Mouse (Mus musculus): Measurements from ENCODE around the gene Gm5798. TPM values are rescaled to one million over a fixed set of nuclear protein-coding genes. Genes with fewer than 3 reads are reported as not detected.
"Not testable (repeated sequence)": the region's sequence is repeated elsewhere in the genome, so short reads cannot be mapped to it uniquely, and the experiment has no call there.

Gene Gm5798
- not detected in 2 replicates for polyA plus RNA-seq (2012; ENCODE audit: insufficient read depth, insufficient read length, missing spikeins)

DNA sequence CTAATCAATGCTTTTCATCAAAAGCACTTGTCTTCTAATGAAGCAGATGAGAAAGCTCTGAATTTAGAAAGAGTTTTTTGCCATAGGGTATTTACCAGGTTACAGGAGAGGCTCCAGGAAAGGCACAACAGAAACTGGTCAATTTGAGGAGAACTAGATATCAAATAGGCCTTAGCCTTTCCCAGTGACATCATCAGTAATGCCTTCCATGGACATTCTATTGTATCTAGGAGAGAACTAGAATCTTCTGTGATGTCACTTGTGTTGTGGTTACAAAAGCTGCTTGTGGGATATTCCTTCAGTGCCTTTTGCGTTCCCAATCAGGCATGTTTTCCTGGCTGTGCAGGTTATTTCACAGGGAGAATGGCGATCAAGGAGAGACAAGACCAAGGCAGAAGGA, at the start of gene Gm5798:
Gm5798 (plus strand) TSS at position 301 of the 400 bp plus-strand sequence.
- H3K4me3 ChIP-seq (ENCODE audit: insufficient read depth, low read length); H3K27ac ChIP-seq (ENCODE audit: insufficient read depth, low read depth, low read length); H3K4me1 ChIP-seq (ENCODE audit: control insufficient read depth, insufficient read depth, low read length): not testable (repeated sequence)

DNA sequence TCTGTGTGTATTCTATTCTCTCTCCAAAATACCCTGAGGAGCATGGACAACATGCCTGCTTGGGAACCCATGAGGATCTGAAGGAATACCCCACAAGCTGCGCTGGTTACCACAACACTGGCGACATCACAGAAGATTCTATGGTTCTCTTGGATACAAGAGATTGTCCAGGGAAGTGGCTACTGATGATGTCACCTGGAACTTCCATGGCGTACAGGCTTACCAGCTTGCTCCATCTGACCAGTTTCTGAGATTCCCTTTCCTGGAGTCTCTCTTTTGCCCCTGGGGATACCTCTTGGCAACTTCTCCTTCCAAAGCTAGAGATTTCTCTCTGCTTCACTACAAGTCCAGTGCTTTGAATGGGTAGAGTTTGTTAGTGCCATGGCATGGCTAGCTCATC, 37.9 kb downstream of the Gm5798 start, which contains the start of gene Gm7945:
Gm7945 (minus strand) TSS at position 101 of the 400 bp plus-strand sequence.
- H3K4me3 ChIP-seq (ENCODE audit: insufficient read depth, low read length); H3K27ac ChIP-seq (ENCODE audit: insufficient read depth, low read depth, low read length); H3K4me1 ChIP-seq (ENCODE audit: control insufficient read depth, insufficient read depth, low read length): not testable (repeated sequence)

Other genes with a start within 250 kb of the Gm5798 start
- gene Mat1a, start 243.6 kb upstream of the Gm5798 start, polyA plus RNA-seq (2012; ENCODE audit: insufficient read depth, insufficient read length, missing spikeins) = not detected in 2 replicates
- not detected in 2 replicates for gene Sftpa1, start 216.8 kb upstream of the Gm5798 start, polyA plus RNA-seq (2012; ENCODE audit: insufficient read depth, insufficient read length, missing spikeins)
- gene Mbl1, start 197.2 kb upstream of the Gm5798 start, polyA plus RNA-seq (2012; ENCODE audit: insufficient read depth, insufficient read length, missing spikeins) = not detected in 2 replicates
- not detected in 2 replicates for gene Sftpd, start 163.5 kb upstream of the Gm5798 start, polyA plus RNA-seq (2012; ENCODE audit: insufficient read depth, insufficient read length, missing spikeins)
- gene Gm2832, start 69.8 kb upstream of the Gm5798 start, polyA plus RNA-seq (2012; ENCODE audit: insufficient read depth, insufficient read length, missing spikeins) = not detected in 2 replicates
- gene Gm7945, start 37.8 kb downstream of the Gm5798 start, polyA plus RNA-seq (2012; ENCODE audit: insufficient read depth, insufficient read length, missing spikeins) = not detected in 2 replicates
- not detected in 2 replicates for gene Gm6482, start 59.7 kb downstream of the Gm5798 start, polyA plus RNA-seq (2012; ENCODE audit: insufficient read depth, insufficient read length, missing spikeins)
- not detected in 2 replicates for gene Gm7954, start 104.9 kb downstream of the Gm5798 start, polyA plus RNA-seq (2012; ENCODE audit: insufficient read depth, insufficient read length, missing spikeins)
- gene Gm3486, start 140.9 kb downstream of the Gm5798 start, polyA plus RNA-seq (2012; ENCODE audit: insufficient read depth, insufficient read length, missing spikeins) = not detected in 2 replicates
- gene Gm7970, start 207.0 kb downstream of the Gm5798 start, polyA plus RNA-seq (2012; ENCODE audit: insufficient read depth, insufficient read length, missing spikeins) = not detected in 2 replicates
- gene 1700049E17Rik2, start 224.6 kb downstream of the Gm5798 start, polyA plus RNA-seq (2012; ENCODE audit: insufficient read depth, insufficient read length, missing spikeins) = not detected in 2 replicates